Mouse (Mus musculus) CH12.LX (cell line): ENCODE measurements at regions not wholly inside any gene's neighbourhood (a gene's known extent, or its start where the extent isn't known, plus 50 kb on each side); places are given as distances from the start of the nearest gene placed in this dataset.

ENCODE experiments used
- DNase-seq: peaks from one replicate; pipeline ENCODE4 v3.0.0-alpha.2; 2013; ENCODE audit errors: extremely low read depth
- H3K27ac ChIP-seq: 2 replicates; pipeline ENCODE4 v1.5.1; 2012; ENCODE audit warnings: low read depth, mild to moderate bottlenecking, control low read depth, moderate library complexity; ENCODE audit not compliant: insufficient read depth
- H3K27me3 ChIP-seq: replicated peaks from 2 replicates; pipeline ENCODE3; 2012; ENCODE audit warnings: inconsistent platforms
- H3K36me3 ChIP-seq, 2 experiments: replicated peaks in 1 of 2; 2 replicates each; pipeline versions ENCODE3 to v1.6.1; 2012; ENCODE audit warnings: inconsistent platforms in 1 of 2, low read length in 1 of 2, mild to moderate bottlenecking in 1 of 2, mixed read lengths in 1 of 2, moderate library complexity in 1 of 2; ENCODE audit not compliant: control insufficient read depth in 1 of 2, insufficient read depth in 1 of 2
- H3K4me1 ChIP-seq, 2 experiments: 2 replicates each; pipeline ENCODE4 v1.6.1; 2012; ENCODE audit warnings: inconsistent platforms in 1 of 2, moderate library complexity in 1 of 2; ENCODE audit not compliant: insufficient read depth in 2 of 2, control insufficient read depth in 1 of 2
- H3K4me2 ChIP-seq: 2 replicates; pipeline ENCODE4 v1.6.1; 2012; ENCODE audit warnings: low read depth, mild to moderate bottlenecking, control low read depth; ENCODE audit not compliant: poor library complexity, insufficient read depth, severe bottlenecking
- H3K4me3 ChIP-seq, 3 experiments: fragments of 150-350 bp in 1 of 3; sonication (generic) in 1 of 3; replicated peaks in 1 of 3; 2 replicates each; pipeline versions ENCODE3 to v1.5.1; 2011 to 2012; ENCODE audit warnings: low read depth in 2 of 3, low read length in 2 of 3, mild to moderate bottlenecking in 2 of 3, moderate library complexity in 2 of 3, control low read depth in 1 of 3, improper control_type of control experiment in 1 of 3, inconsistent platforms in 1 of 3, mixed read lengths in 1 of 3; ENCODE audit not compliant: poor library complexity in 1 of 3
- H3K79me2 ChIP-seq: replicated peaks from 2 replicates; pipeline ENCODE4 v1.6.1; 2012; ENCODE audit warnings: mild to moderate bottlenecking, moderate library complexity; ENCODE audit not compliant: control insufficient read depth, poor library complexity, insufficient read depth, severe bottlenecking; ENCODE audit errors: extremely low read depth
- H3K9ac ChIP-seq: 2 replicates; pipeline ENCODE4 v1.6.1; 2012; ENCODE audit warnings: low read depth, mild to moderate bottlenecking, control low read depth, moderate library complexity; ENCODE audit not compliant: insufficient read depth
- H3K9me3 ChIP-seq: replicated peaks from 2 replicates; pipeline ENCODE3; 2012; ENCODE audit warnings: low read length, inconsistent platforms, mixed read lengths
- BHLHE40 ChIP-seq: IDR thresholded peaks from 2 replicates; pipeline ENCODE4 v1.6.1; 2011; ENCODE audit warnings: mild to moderate bottlenecking, low read depth, low read length, improper control_type of control experiment
- CHD1 ChIP-seq: IDR thresholded peaks from 2 replicates; pipeline ENCODE4 v1.6.1; 2012; ENCODE audit warnings: low read depth, low read length, improper control_type of control experiment, inconsistent platforms
- E2F4 ChIP-seq: IDR thresholded peaks from 2 replicates; pipeline ENCODE4 v1.6.1; 2011; ENCODE audit warnings: low read depth, low read length, improper control_type of control experiment; ENCODE audit not compliant: insufficient replicate concordance
- EP300 ChIP-seq: IDR thresholded peaks from 2 replicates; pipeline ENCODE4 v1.6.1; 2011; ENCODE audit warnings: low read length, improper control_type of control experiment
- ETS1 ChIP-seq: conservative IDR thresholded peaks from 2 replicates; pipeline ENCODE4 v1.6.1; 2012; ENCODE audit warnings: low read depth, mild to moderate bottlenecking, inconsistent platforms, low read length, improper control_type of control experiment, moderate library complexity
- GABPA ChIP-seq: IDR thresholded peaks from 2 replicates; pipeline ENCODE4 v1.6.1; 2012; ENCODE audit warnings: low read depth, low read length, improper control_type of control experiment, inconsistent platforms; ENCODE audit not compliant: insufficient replicate concordance
- HCFC1 ChIP-seq: IDR thresholded peaks from 2 replicates; pipeline ENCODE4 v1.6.1; 2012; ENCODE audit warnings: low read depth, mild to moderate bottlenecking, inconsistent platforms, low read length, improper control_type of control experiment
- IRF4 ChIP-seq: IDR thresholded peaks from 2 replicates; pipeline ENCODE4 v1.6.1; 2014; ENCODE audit warnings: low read depth, mild to moderate bottlenecking, inconsistent platforms, low read length, improper control_type of control experiment
- JUN ChIP-seq: IDR thresholded peaks from 2 replicates; pipeline ENCODE4 v1.6.1; 2011; ENCODE audit warnings: low read depth, mild to moderate bottlenecking, low read length, improper control_type of control experiment, moderate library complexity; ENCODE audit not compliant: insufficient read depth
- JUND ChIP-seq: conservative IDR thresholded peaks from 2 replicates; pipeline ENCODE4 v1.6.1; 2011; ENCODE audit warnings: low read depth, low read length, improper control_type of control experiment
- KAT2A ChIP-seq: IDR thresholded peaks from 2 replicates; pipeline ENCODE4 v1.6.1; 2012; ENCODE audit warnings: low read length, improper control_type of control experiment, inconsistent platforms; ENCODE audit not compliant: insufficient replicate concordance
- MAFK ChIP-seq: IDR thresholded peaks from 2 replicates; pipeline ENCODE4 v1.6.1; 2011; ENCODE audit warnings: low read length, improper control_type of control experiment; ENCODE audit not compliant: insufficient replicate concordance
- MAX ChIP-seq: IDR thresholded peaks from 2 replicates; pipeline ENCODE4 v1.6.1; 2011; ENCODE audit warnings: low read length, improper control_type of control experiment
- MAZ ChIP-seq: IDR thresholded peaks from 2 replicates; pipeline ENCODE4 v1.6.1; 2012; ENCODE audit warnings: low read depth, mild to moderate bottlenecking, inconsistent platforms, low read length, improper control_type of control experiment, moderate library complexity
- MEF2A ChIP-seq: IDR thresholded peaks from 2 replicates; pipeline ENCODE4 v1.6.1; 2014; ENCODE audit warnings: low read depth, mild to moderate bottlenecking, inconsistent platforms, low read length, improper control_type of control experiment, borderline replicate concordance
- MXI1 ChIP-seq: IDR thresholded peaks from 2 replicates; pipeline ENCODE4 v1.6.1; 2011; ENCODE audit warnings: mild to moderate bottlenecking, low read depth, low read length, improper control_type of control experiment
- MYC ChIP-seq: IDR thresholded peaks from 2 replicates; pipeline ENCODE4 v1.6.1; 2011; ENCODE audit warnings: low read depth, mild to moderate bottlenecking, improper control_type of control experiment, low read length
- NELFE ChIP-seq: IDR thresholded peaks from 2 replicates; pipeline ENCODE4 v1.6.1; 2011; ENCODE audit warnings: low read depth, low read length, improper control_type of control experiment
- PAX5 ChIP-seq: IDR thresholded peaks from 2 replicates; pipeline ENCODE4 v1.6.1; 2012; ENCODE audit warnings: low read length, inconsistent platforms, mixed read lengths
- POLR2AphosphoS2 ChIP-seq: IDR thresholded peaks from 2 replicates; pipeline ENCODE4 v1.6.1; 2011; ENCODE audit warnings: low read depth, low read length, improper control_type of control experiment
- RAD21 ChIP-seq: IDR thresholded peaks from 2 replicates; pipeline ENCODE4 v1.6.1; 2011; ENCODE audit warnings: low read depth, mild to moderate bottlenecking, low read length, improper control_type of control experiment, moderate library complexity
- RCOR1 ChIP-seq: conservative IDR thresholded peaks from 2 replicates; pipeline ENCODE4 v1.6.1; 2012; ENCODE audit warnings: low read depth, mild to moderate bottlenecking, inconsistent platforms, low read length, improper control_type of control experiment
- SIN3A ChIP-seq: IDR thresholded peaks from 2 replicates; pipeline ENCODE4 v1.6.1; 2012; ENCODE audit warnings: low read length, improper control_type of control experiment, inconsistent platforms
- SMC3 ChIP-seq: IDR thresholded peaks from 2 replicates; pipeline ENCODE4 v1.6.1; 2011; ENCODE audit warnings: low read depth, low read length, improper control_type of control experiment
- TBP ChIP-seq: conservative IDR thresholded peaks from 2 replicates; pipeline ENCODE4 v1.6.1; 2011; ENCODE audit warnings: low read depth, low read length, improper control_type of control experiment
- TCF12 ChIP-seq: IDR thresholded peaks from 2 replicates; pipeline ENCODE4 v1.6.1; 2014; ENCODE audit warnings: low read depth, mild to moderate bottlenecking, inconsistent platforms, low read length, improper control_type of control experiment
- USF2 ChIP-seq: conservative IDR thresholded peaks from 2 replicates; pipeline ENCODE4 v1.6.1; 2011; ENCODE audit warnings: low read depth, low read length, improper control_type of control experiment
- ZC3H11A ChIP-seq: IDR thresholded peaks from 2 replicates; pipeline ENCODE4 v1.6.1; 2012; ENCODE audit warnings: low read depth, mild to moderate bottlenecking, inconsistent platforms, low read length, improper control_type of control experiment
- ZMIZ1 ChIP-seq: IDR thresholded peaks from 2 replicates; pipeline ENCODE4 v1.6.1; 2012; ENCODE audit warnings: low read depth, mild to moderate bottlenecking, inconsistent platforms, low read length, improper control_type of control experiment
- ZNF384 ChIP-seq: IDR thresholded peaks from 2 replicates; pipeline ENCODE4 v1.6.1; 2012; ENCODE audit warnings: low read depth, low read length, improper control_type of control experiment, inconsistent platforms
- dilution Hi-C: fragments of 300-500 bp; cut with MboI; formaldehyde crosslinking; loops from 2 replicates; pipeline ENCODE4 v1.14.3; 2020; ENCODE audit warnings: low sequenced_read_pairs; ENCODE audit not compliant: extremely low pct_unique_long_range_greater_than_20kb, extremely low pct_ligation_motif_present
- in situ Hi-C: fragments of 300-500 bp; cut with MboI; formaldehyde crosslinking; loops from 3 replicates; pipeline ENCODE4 v1.14.3; 2019; ENCODE audit warnings: low sequenced_read_pairs, low pct_ligation_motif_present, low pct_unique_long_range_greater_than_20kb, mixed read lengths

GRCm38 (mm10) chr4:31536811-31537210 lies 427.1 kb upstream of the Map3k7 start:
- H3K4me3 ChIP-seq, result no peak overlapping the region
- no peaks in the 10 kb centered on the region for H3K79me2 ChIP-seq
- H3K4me1 ChIP-seq, result no peaks in the 10 kb centered on the region
- no peak for DNase-seq
- no peak overlapping the region for H3K27ac ChIP-seq
- in situ Hi-C loops (no loop called here), dilution Hi-C loops (no loop called here)
- H3K9ac ChIP-seq, result no peak overlapping the region
- no peaks in the 10 kb centered on the region for H3K27me3 ChIP-seq
- no peak for TF ChIP-seq RCOR1
- TF ChIP-seq ZMIZ1, result no peak
- no peak for TF ChIP-seq KAT2A
- TF ChIP-seq MAZ, result no peak
- no peak for TF ChIP-seq EP300
- TF ChIP-seq MAX, result no peak
- TF ChIP-seq JUN, result no peak
- TF ChIP-seq SIN3A, result no peak
- TF ChIP-seq MAFK, result no peak
- no peak for TF ChIP-seq GABPA
- TF ChIP-seq ZNF384, result no peak
- no peak for TF ChIP-seq USF2
- no peak for TF ChIP-seq E2F4
- TF ChIP-seq NELFE, result no peak
- no peak for TF ChIP-seq TCF12
- no peak for TF ChIP-seq MXI1
- TF ChIP-seq IRF4, result no peak
- TF ChIP-seq SMC3, result no peak
- no peak for TF ChIP-seq POLR2AphosphoS2
- no peak for TF ChIP-seq MEF2A
- no peaks in the 10 kb centered on the region for H3K9me3 ChIP-seq
- no peak overlapping the region for H3K4me2 ChIP-seq
- H3K36me3 ChIP-seq, result no peaks in the 10 kb centered on the region

- H3K4me2 ChIP-seq, result no peak overlapping the region
- in situ Hi-C loops, result no loop called here
- no peak for DNase-seq
- no peak overlapping the region for H3K9ac ChIP-seq
- no peaks in the 10 kb centered on the region for H3K4me1 ChIP-seq
- no peak overlapping the region for H3K4me3 ChIP-seq
- dilution Hi-C loops, result no loop called here
- no peaks in the 10 kb centered on the region for H3K36me3 ChIP-seq
- no peaks in the 10 kb centered on the region for H3K79me2 ChIP-seq
- H3K9me3 ChIP-seq, result no peaks in the 10 kb centered on the region
- no peak for TF ChIP-seq MXI1
- no peak for TF ChIP-seq CHD1
- TF ChIP-seq TCF12, result no peak
- TF ChIP-seq POLR2AphosphoS2, result no peak
- no peak for TF ChIP-seq ZNF384
- no peak for TF ChIP-seq PAX5
- no peak for TF ChIP-seq JUND
- TF ChIP-seq HCFC1, result no peak
- TF ChIP-seq KAT2A, result no peak
- no peak for TF ChIP-seq TBP
- no peak for TF ChIP-seq MYC
- TF ChIP-seq ZC3H11A, result no peak
- TF ChIP-seq RAD21, result no peak
- TF ChIP-seq IRF4, result no peak
- no peak for TF ChIP-seq SIN3A
- TF ChIP-seq ETS1, result no peak
- no peak for TF ChIP-seq BHLHE40
- TF ChIP-seq, all 38 proteins: peak for 0
- no peaks in the 10 kb centered on the region for H3K27me3 ChIP-seq
- no peak overlapping the region for H3K27ac ChIP-seq
These were observed 410.0 kb upstream of the Map3k7 start for GRCm38 (mm10) chr4:31553780-31554394.
